Mouse (Mus musculus) ovary, postnatal 14 days (tissue): ENCODE results near the gene Tex14.
"Not testable (repeated sequence)": the region's sequence is repeated elsewhere in the genome, so short reads cannot be mapped to it uniquely, and the experiment has no call there.

Source experiments
- DNase-seq: peaks from one replicate; pipeline ENCODE4 v3.0.0; 2022; ENCODE audit warnings: low spot score

Gene Tex14

GRCm38 (mm10) chr11:87404876-87405275, at the start of gene Tex14, which contains the start of gene Rad51c:
Gene Tex14 (plus strand): TSS chr11:87405065.
Gene Rad51c (minus strand): TSS chr11:87404954.
- DNase-seq: no peak

GRCm38 (mm10) chr11:87357317-87358300, 47.3 kb upstream of the Tex14 start:
- DNase-seq: no peak

- peak; percentile 57 for DNase-seq
Observed at GRCm38 (mm10) chr11:87358331-87359261, 46.3 kb upstream of the Tex14 start, which contains the start of gene Ppm1e. Gene Ppm1e (minus strand): TSS chr11:87359023.

GRCm38 (mm10) chr11:87359262-87359612, 45.6 kb upstream of the Tex14 start:
- no peak for DNase-seq

- DNase-seq: no peak
Observed at GRCm38 (mm10) chr11:87365120-87365519, 39.7 kb upstream of the Tex14 start.

- DNase-seq: no peak
Observed at GRCm38 (mm10) chr11:87367061-87367460, 37.8 kb upstream of the Tex14 start.

- no peak for DNase-seq
Observed at GRCm38 (mm10) chr11:87367865-87368580, 36.8 kb upstream of the Tex14 start.

- DNase-seq: no peak
Observed at GRCm38 (mm10) chr11:87384551-87384950, 20.3 kb upstream of the Tex14 start.

GRCm38 (mm10) chr11:87385676-87386075, 19.2 kb upstream of the Tex14 start:
- no peak for DNase-seq

- peak; percentile 18 for DNase-seq
Observed at GRCm38 (mm10) chr11:87393855-87394254, 11.0 kb upstream of the Tex14 start.

GRCm38 (mm10) chr11:87398402-87398801, 6.5 kb upstream of the Tex14 start:
- no peak for DNase-seq

GRCm38 (mm10) chr11:87404111-87404853, 583 bp upstream of the Tex14 start:
- DNase-seq: peak; percentile 96

- DNase-seq: not testable (repeated sequence)
Observed at GRCm38 (mm10) chr11:87413412-87413811, 8.5 kb downstream of the Tex14 start.

- no peak for DNase-seq
Observed at GRCm38 (mm10) chr11:87416120-87416519, 11.3 kb downstream of the Tex14 start.

GRCm38 (mm10) chr11:87420861-87421260, 16.0 kb downstream of the Tex14 start:
- no peak for DNase-seq

GRCm38 (mm10) chr11:87421760-87422201, 16.9 kb downstream of the Tex14 start:
- no peak for DNase-seq

GRCm38 (mm10) chr11:87422511-87423340, 17.9 kb downstream of the Tex14 start:
- peak; percentile 86 for DNase-seq

GRCm38 (mm10) chr11:87423551-87424325, 18.9 kb downstream of the Tex14 start:
- no peak for DNase-seq

GRCm38 (mm10) chr11:87426121-87426449, 21.2 kb downstream of the Tex14 start:
- DNase-seq: no peak
